Mouse (Mus musculus) forebrain, embryonic 14.5 days (tissue): ENCODE measurements at regions not wholly inside any gene's neighbourhood (a gene's known extent, or its start where the extent isn't known, plus 50 kb on each side); places are given as distances from the start of the nearest gene placed in this dataset.

ENCODE experiments used
- ATAC-seq: fragments of 200-750 bp; cut with Nextera tagmentation; 2 replicates; pipeline ENCODE4 v1.8.0; 2017; ENCODE audit warnings: mild to moderate bottlenecking, moderate library complexity
- DNase-seq: peaks from one replicate; pipeline ENCODE4 v3.0.0-alpha.2; 2015; ENCODE audit warnings: low spot score
- H3K27ac ChIP-seq: fragments of 300-500 bp; sonication (generic); 2 replicates; pipeline ENCODE4 v1.5.1; 2014; ENCODE audit warnings: low read depth, mild to moderate bottlenecking, control low read depth, low read length, moderate library complexity
- H3K27me3 ChIP-seq: fragments of 300-500 bp; sonication (generic); replicated peaks from 2 replicates; pipeline ENCODE4 v1.6.1; 2014; ENCODE audit warnings: low read length, control low read depth, mixed read lengths; ENCODE audit not compliant: control insufficient read depth, insufficient read depth
- H3K36me3 ChIP-seq: fragments of 300-500 bp; sonication (generic); 2 replicates; pipeline ENCODE4 v1.6.1; 2014; ENCODE audit warnings: low read length, control low read depth; ENCODE audit not compliant: control insufficient read depth, insufficient read depth
- H3K4me1 ChIP-seq: fragments of 300-500 bp; sonication (generic); 2 replicates; pipeline ENCODE4 v1.6.1; 2014; ENCODE audit warnings: antibody characterized with exemption, low read length, control low read depth; ENCODE audit not compliant: control insufficient read depth, insufficient read depth
- H3K4me2 ChIP-seq: fragments of 300-500 bp; sonication (generic); 2 replicates; pipeline ENCODE4 v1.6.1; 2014; ENCODE audit warnings: mild to moderate bottlenecking, control low read depth, low read length
- H3K4me3 ChIP-seq: fragments of 300-500 bp; sonication (generic); 2 replicates; pipeline ENCODE4 v1.5.1; 2014; ENCODE audit warnings: low read depth, low read length, control low read depth
- H3K9ac ChIP-seq: fragments of 300-500 bp; sonication (generic); 2 replicates; pipeline ENCODE4 v1.6.1; 2014; ENCODE audit warnings: mild to moderate bottlenecking, low read length, control low read depth, moderate library complexity
- H3K9me3 ChIP-seq: fragments of 300-500 bp; sonication (generic); replicated peaks from 2 replicates; pipeline ENCODE4 v1.6.1; 2016; ENCODE audit warnings: low read length, control low read depth, mixed read lengths; ENCODE audit not compliant: control insufficient read depth
- WGBS: fragments of 180-500 bp; shearing (Covaris S2); extraction: QIAGEN DNeasy Blood & Tissue Kit; methylation state at CpG from one replicate; pipeline ENCODE4 v1.1.7; 2014; 5-methylcytosine and 5-hydroxymethylcytosine counted together

GRCm38 (mm10) chr9:73173589-73174247, 60.5 kb downstream of the Rsl24d1 start:
- ATAC-seq (no peak), DNase-seq (peak; percentile 33)
- Histone ChIP-seq H3K4me3 (no peak overlapping the region), H3K4me2 (no peak overlapping the region), H3K4me1 (no peaks in the 10 kb centered on the region), H3K27me3 (no peaks in the 10 kb centered on the region), H3K9ac (no peak overlapping the region), H3K27ac (no peak overlapping the region), H3K9me3 (no peaks in the 10 kb centered on the region), H3K36me3 (no peaks in the 10 kb centered on the region)
- 65% methylated on average over 7 of the region's 7 CpGs for WGBS

DNA sequence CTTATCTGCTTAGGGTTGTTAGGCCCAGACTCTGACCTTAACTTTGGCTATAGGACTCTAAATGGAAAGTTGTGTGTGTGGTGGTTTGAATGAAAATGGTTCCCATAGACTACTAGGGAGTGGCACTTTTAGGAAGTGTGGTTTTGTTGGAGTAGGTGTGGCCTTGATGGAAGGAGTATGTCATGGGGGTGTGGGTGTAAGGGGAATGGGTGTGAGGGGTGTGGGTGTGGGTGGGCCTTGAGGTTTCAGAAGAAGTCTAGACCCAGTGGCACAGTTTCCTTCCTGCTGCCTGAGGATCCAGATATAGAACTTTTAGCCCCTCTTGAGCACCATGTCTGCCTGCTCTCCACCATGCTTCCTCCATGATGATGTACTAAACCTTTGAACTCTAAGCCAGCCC, 63.4 kb downstream of the Rsl24d1 start:
- H3K27ac ChIP-seq, result no peak overlapping the region
- no peaks in the 10 kb centered on the region for H3K9me3 ChIP-seq
- H3K4me2 ChIP-seq, result no peak overlapping the region
- H3K9ac ChIP-seq, result no peak overlapping the region
- ATAC-seq, result no peak
- H3K36me3 ChIP-seq, result no peaks in the 10 kb centered on the region
- no peak for DNase-seq
- no peaks in the 10 kb centered on the region for H3K4me1 ChIP-seq
- H3K4me3 ChIP-seq, result no peak overlapping the region
- H3K27me3 ChIP-seq, result no peaks in the 10 kb centered on the region

DNA sequence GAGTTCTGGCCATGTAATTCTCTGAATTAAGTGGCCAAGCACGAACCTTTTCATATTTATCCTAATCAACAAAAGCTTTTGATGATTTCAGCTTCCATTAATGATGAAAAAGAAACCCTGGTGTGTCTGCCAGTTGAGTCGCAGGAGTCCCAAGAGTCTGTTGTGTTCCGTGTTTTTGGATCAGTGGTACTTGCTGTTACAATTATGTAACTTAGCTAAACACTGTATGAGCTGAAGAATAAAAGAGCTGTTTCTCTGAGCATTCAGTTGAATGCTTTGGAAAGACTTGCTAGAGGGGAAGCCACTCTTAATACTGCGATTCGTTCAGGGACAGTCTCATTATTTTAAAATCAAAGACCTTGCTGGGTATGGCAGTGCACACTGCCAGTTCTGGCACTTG, 70.1 kb downstream of the Rsl24d1 start:
- Histone ChIP-seq H3K27me3 (no peaks in the 10 kb centered on the region), H3K4me3 (no peak overlapping the region), H3K36me3 (no peaks in the 10 kb centered on the region), H3K4me2 (no peak overlapping the region), H3K27ac (no peak overlapping the region), H3K9ac (no peak overlapping the region), H3K4me1 (no peaks in the 10 kb centered on the region), H3K9me3 (no peaks in the 10 kb centered on the region)
- DNase-seq (peak; percentile 23), ATAC-seq (no peak)
- 30% methylated on average over 5 of the region's 5 CpGs for WGBS

DNA sequence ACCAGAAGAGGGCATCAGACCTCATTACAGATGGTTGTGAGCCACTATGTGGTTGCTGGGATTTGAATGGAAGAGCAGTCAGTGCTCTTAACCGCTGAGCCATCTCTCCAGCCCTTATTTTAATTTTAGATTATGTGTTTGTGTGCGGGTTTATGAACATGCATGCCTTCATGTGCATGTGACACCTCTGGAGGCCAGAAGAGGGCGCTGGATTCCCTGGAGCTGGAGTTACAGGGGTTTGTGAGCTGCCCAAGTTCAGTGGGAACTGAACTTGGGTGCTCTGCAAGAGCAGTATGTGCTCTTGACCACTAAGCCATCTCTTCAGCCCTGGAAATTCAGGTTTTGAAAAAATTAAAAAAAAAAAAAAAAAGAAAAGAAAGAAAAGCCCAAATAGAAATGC, 71.7 kb downstream of the Rsl24d1 start:
- Histone ChIP-seq H3K27me3 (no peaks in the 10 kb centered on the region), H3K9me3 (no peaks in the 10 kb centered on the region), H3K9ac (no peak overlapping the region), H3K4me3 (no peak overlapping the region), H3K4me1 (no peaks in the 10 kb centered on the region), H3K27ac (no peak overlapping the region), H3K4me2 (no peak overlapping the region), H3K36me3 (no peaks in the 10 kb centered on the region)
- WGBS, result 33% methylated on average over 3 of the region's 3 CpGs
- no peak for ATAC-seq
- DNase-seq, result no peak

- ATAC-seq (no peak), DNase-seq (peak; percentile 16)
- Histone ChIP-seq H3K27ac (no peak overlapping the region), H3K36me3 (no peaks in the 10 kb centered on the region), H3K4me1 (no peaks in the 10 kb centered on the region), H3K4me3 (no peak overlapping the region), H3K4me2 (no peak overlapping the region), H3K27me3 (no peaks in the 10 kb centered on the region), H3K9ac (no peak overlapping the region), H3K9me3 (no peaks in the 10 kb centered on the region)
- 23% methylated on average over 11 of the region's 11 CpGs for WGBS
Observed at GRCm38 (mm10) chr9:73192271-73192785, 79.1 kb downstream of the Rsl24d1 start.

- Histone ChIP-seq H3K36me3 (no peaks in the 10 kb centered on the region), H3K4me1 (no peaks in the 10 kb centered on the region), H3K27me3 (no peaks in the 10 kb centered on the region), H3K4me3 (no peak overlapping the region), H3K27ac (no peak overlapping the region), H3K9ac (no peak overlapping the region), H3K4me2 (no peak overlapping the region), H3K9me3 (no peaks in the 10 kb centered on the region)
- ATAC-seq (peak; percentile 37; the same call in 1 of the 2 replicates), DNase-seq (peak; percentile 52)
- 88% methylated on average over 10 of the region's 10 CpGs for WGBS
Observed at GRCm38 (mm10) chr9:73198261-73199085, 85.2 kb downstream of the Rsl24d1 start.

GRCm38 (mm10) chr9:73223111-73223510, 109.9 kb downstream of the Rsl24d1 start:
- no peak overlapping the region for H3K9ac ChIP-seq
- no peak overlapping the region for H3K4me3 ChIP-seq
- DNase-seq, result no peak
- no peak overlapping the region for H3K27ac ChIP-seq
- ATAC-seq, result no peak
- H3K27me3 ChIP-seq, result no peaks in the 10 kb centered on the region
- H3K4me2 ChIP-seq, result no peak overlapping the region
- no peaks in the 10 kb centered on the region for H3K9me3 ChIP-seq
- 84% methylated on average over 6 of the region's 6 CpGs for WGBS
- no peaks in the 10 kb centered on the region for H3K4me1 ChIP-seq
- no peaks in the 10 kb centered on the region for H3K36me3 ChIP-seq

DNA sequence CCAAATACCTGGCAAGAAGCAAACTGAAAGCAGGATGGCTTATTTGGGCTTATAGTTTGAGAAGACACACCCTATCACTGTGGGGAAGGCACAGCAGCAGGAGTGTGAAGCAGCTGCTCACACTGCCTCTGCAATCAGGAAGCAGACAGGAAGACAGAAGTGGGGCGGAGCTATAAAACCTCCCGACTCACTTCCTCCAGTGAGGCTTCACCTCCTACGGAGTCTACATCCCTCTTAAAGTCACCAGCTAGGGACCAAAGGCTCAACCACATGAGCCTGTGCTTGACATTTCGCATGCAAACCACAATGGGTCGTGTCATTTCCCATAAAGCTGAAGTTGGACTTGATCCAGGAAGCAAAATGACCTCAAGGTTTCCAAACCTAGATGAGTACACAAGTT, 127.0 kb downstream of the Rsl24d1 start:
- H3K4me3 ChIP-seq, result no peak overlapping the region
- 73% methylated on average over 5 of the region's 5 CpGs for WGBS
- no peaks in the 10 kb centered on the region for H3K36me3 ChIP-seq
- H3K9me3 ChIP-seq, result no peaks in the 10 kb centered on the region
- no peak overlapping the region for H3K9ac ChIP-seq
- H3K4me1 ChIP-seq, result no peaks in the 10 kb centered on the region
- ATAC-seq (no peak), DNase-seq (no peak)
- H3K27ac ChIP-seq, result no peak overlapping the region
- H3K27me3 ChIP-seq, result no peaks in the 10 kb centered on the region
- H3K4me2 ChIP-seq, result no peak overlapping the region
